Mouse (Mus musculus): ENCODE measurements around the gene Napsa. TPM values are rescaled to one million over a fixed set of nuclear protein-coding genes. Genes with fewer than 3 reads are reported as not detected.
A peak's percentile ranks its signal among the peaks of the same experiment; 100 is the strongest.

Gene Napsa
- polyA plus RNA-seq, 1 experiment from 2014 or later: 1.1 TPM

GRCm38 (mm10) chr7:44602443-44602842, 30.3 kb downstream of the Napsa start:
- Histone ChIP-seq H3K4me1 (peaks cover 23% of the 10 kb centered on the region; the same call in 1 of the 2 replicates), H3K36me3 (no peaks in the 10 kb centered on the region; the same call in 1 of the 2 replicates), H3K27ac (replicated peaks) (no peak overlapping the region), H3K4me2 (no peak overlapping the region), H3K9ac (replicated peaks) (no peak overlapping the region), H3K9me3 (replicated peaks) (no peaks in the 10 kb centered on the region), H3K27me3 (replicated peaks) (peaks cover 52% of the 10 kb centered on the region), H3K4me3 (replicated peaks) (no peak overlapping the region)
- ATAC-seq (ENCODE audit: low FRiP score): no peak
- WGBS: 18% methylated on average over 8 of the region's 11 CpGs

- H3K27me3 ChIP-seq (replicated peaks): peaks cover 53% of the 10 kb centered on the region
- no peak overlapping the region for H3K27ac ChIP-seq (replicated peaks)
- peaks cover 23% of the 10 kb centered on the region; the same call in 1 of the 2 replicates for H3K4me1 ChIP-seq
- no peaks in the 10 kb centered on the region for H3K9me3 ChIP-seq (replicated peaks)
- no peaks in the 10 kb centered on the region; the same call in 1 of the 2 replicates for H3K36me3 ChIP-seq
- ATAC-seq (ENCODE audit: low FRiP score): no peak
- no peak overlapping the region for H3K9ac ChIP-seq (replicated peaks)
- peak overlapping the region; percentile 25 for H3K4me3 ChIP-seq (replicated peaks)
- peak overlapping the region; percentile 57 for H3K4me2 ChIP-seq
- 4% methylated on average over 20 of the region's 20 CpGs for WGBS
These were observed 31.1 kb downstream of the Napsa start for GRCm38 (mm10) chr7:44603186-44603855.

- Histone ChIP-seq H3K9ac (replicated peaks) (no peak overlapping the region), H3K27me3 (replicated peaks) (peaks cover 53% of the 10 kb centered on the region)
These were observed 32.0 kb downstream of the Napsa start for GRCm38 (mm10) chr7:44604139-44604606.

GRCm38 (mm10) chr7:44604619-44605018, 32.4 kb downstream of the Napsa start:
- H3K27ac ChIP-seq (replicated peaks): no peak overlapping the region
- under 1% methylated on average over 8 of the region's 8 CpGs for WGBS
- H3K4me3 ChIP-seq (replicated peaks): peak overlapping the region; percentile 25
- peak overlapping the region; percentile 57 for H3K4me2 ChIP-seq
- peak; percentile 21 for ATAC-seq (ENCODE audit: low FRiP score)
- peaks cover 23% of the 10 kb centered on the region; the same call in 1 of the 2 replicates for H3K4me1 ChIP-seq
- no peaks in the 10 kb centered on the region for H3K9me3 ChIP-seq (replicated peaks)
- H3K9ac ChIP-seq (replicated peaks): no peak overlapping the region
- no peaks in the 10 kb centered on the region for H3K36me3 ChIP-seq
- H3K27me3 ChIP-seq (replicated peaks): peaks cover 53% of the 10 kb centered on the region

More at GRCm38 (mm10) chr7:44604139-44604606, 32.0 kb downstream of the Napsa start:
- Histone ChIP-seq H3K4me1 (peaks cover 23% of the 10 kb centered on the region; the same call in 1 of the 2 replicates), H3K36me3 (no peaks in the 10 kb centered on the region; the same call in 1 of the 2 replicates), H3K4me2 (peak overlapping the region; percentile 57), H3K4me3 (replicated peaks) (peak overlapping the region; percentile 25), H3K27ac (replicated peaks) (no peak overlapping the region), H3K9me3 (replicated peaks) (no peaks in the 10 kb centered on the region)
- under 1% methylated on average over 22 of the region's 25 CpGs for WGBS
- ATAC-seq (ENCODE audit: low FRiP score): peak; percentile 70

- peaks cover 23% of the 10 kb centered on the region; the same call in 1 of the 2 replicates for H3K4me1 ChIP-seq
- ATAC-seq (ENCODE audit: low FRiP score): no peak
- WGBS: 41% methylated on average over 7 of the region's 7 CpGs
- H3K27me3 ChIP-seq (replicated peaks): peaks cover 51% of the 10 kb centered on the region
- no peak overlapping the region for H3K4me2 ChIP-seq
- no peak overlapping the region; the same call in 1 of the 2 replicates for H3K9ac ChIP-seq (replicated peaks)
- no peak overlapping the region for H3K27ac ChIP-seq (replicated peaks)
- H3K4me3 ChIP-seq (replicated peaks): no peak overlapping the region
- H3K9me3 ChIP-seq (replicated peaks): no peaks in the 10 kb centered on the region
- H3K36me3 ChIP-seq: no peaks in the 10 kb centered on the region
These were observed 33.3 kb downstream of the Napsa start for GRCm38 (mm10) chr7:44605436-44605835.

GRCm38 (mm10) chr7:44606171-44606901, 34.2 kb downstream of the Napsa start:
- Histone ChIP-seq H3K9ac (replicated peaks) (peak overlapping the region; percentile 28; the same call in 1 of the 2 replicates), H3K36me3 (no peaks in the 10 kb centered on the region), H3K27ac (replicated peaks) (no peak overlapping the region), H3K4me1 (peaks cover 23% of the 10 kb centered on the region; the same call in 1 of the 2 replicates), H3K4me2 (peak overlapping the region; percentile 38), H3K27me3 (replicated peaks) (peaks cover 47% of the 10 kb centered on the region), H3K9me3 (replicated peaks) (no peaks in the 10 kb centered on the region), H3K4me3 (replicated peaks) (peak overlapping the region; percentile 17)
- 13% methylated on average over 29 of the region's 29 CpGs for WGBS
- ATAC-seq (ENCODE audit: low FRiP score): no peak

- Histone ChIP-seq H3K27me3 (replicated peaks) (peaks cover 24% of the 10 kb centered on the region), H3K4me2 (no peak overlapping the region), H3K4me1 (peaks cover 7% of the 10 kb centered on the region), H3K36me3 (no peaks in the 10 kb centered on the region), H3K4me3 (replicated peaks) (no peak overlapping the region), H3K9ac (replicated peaks) (no peak overlapping the region), H3K9me3 (replicated peaks) (no peaks in the 10 kb centered on the region), H3K27ac (replicated peaks) (no peak overlapping the region)
- no peak for ATAC-seq (ENCODE audit: low FRiP score)
- WGBS: 66% methylated on average over 7 of the region's 7 CpGs
These were observed 40.0 kb downstream of the Napsa start for GRCm38 (mm10) chr7:44612192-44612591.

GRCm38 (mm10) chr7:44614041-44614688, 42.0 kb downstream of the Napsa start:
- Histone ChIP-seq H3K36me3 (no peaks in the 10 kb centered on the region), H3K9me3 (replicated peaks) (no peaks in the 10 kb centered on the region), H3K4me1 (peaks cover 7% of the 10 kb centered on the region), H3K9ac (replicated peaks) (no peak overlapping the region), H3K27ac (replicated peaks) (no peak overlapping the region), H3K4me2 (peak overlapping the region; percentile 26), H3K27me3 (replicated peaks) (peaks cover 21% of the 10 kb centered on the region), H3K4me3 (replicated peaks) (peak overlapping the region; percentile 14)
- peak; percentile 39; the same call in 1 of the 2 replicates for ATAC-seq (ENCODE audit: low FRiP score)
- 9% methylated on average over 20 of the region's 20 CpGs for WGBS

- 16% methylated on average over 10 of the region's 10 CpGs for WGBS
- peak overlapping the region; percentile 27 for H3K4me2 ChIP-seq
- no peak overlapping the region for H3K27ac ChIP-seq (replicated peaks)
These were observed 43.1 kb downstream of the Napsa start for GRCm38 (mm10) chr7:44615309-44615708.

GRCm38 (mm10) chr7:44615987-44616386, 43.8 kb downstream of the Napsa start:
- 79% methylated on average over 14 of the region's 14 CpGs for whole genome bisulfite sequencing

More at GRCm38 (mm10) chr7:44615309-44615708, 43.1 kb downstream of the Napsa start:
- no peak for ATAC-seq (ENCODE audit: low FRiP score)
- peaks cover 7% of the 10 kb centered on the region for H3K4me1 ChIP-seq
- H3K9ac ChIP-seq (replicated peaks): no peak overlapping the region
- no peaks in the 10 kb centered on the region for H3K9me3 ChIP-seq (replicated peaks)
- no peaks in the 10 kb centered on the region for H3K36me3 ChIP-seq
- H3K27me3 ChIP-seq (replicated peaks): peaks cover 21% of the 10 kb centered on the region
- no peak overlapping the region for H3K4me3 ChIP-seq (replicated peaks)

GRCm38 (mm10) chr7:44617059-44617458, 44.9 kb downstream of the Napsa start:
- Histone ChIP-seq H3K27ac (replicated peaks) (no peak overlapping the region), H3K4me1 (peaks cover 7% of the 10 kb centered on the region), H3K27me3 (replicated peaks) (peaks cover 21% of the 10 kb centered on the region), H3K9ac (replicated peaks) (no peak overlapping the region), H3K9me3 (replicated peaks) (no peaks in the 10 kb centered on the region), H3K4me2 (no peak overlapping the region), H3K4me3 (replicated peaks) (no peak overlapping the region), H3K36me3 (no peaks in the 10 kb centered on the region)
- no peak for ATAC-seq (ENCODE audit: low FRiP score)
- 81% methylated on average over 3 of the region's 3 CpGs for WGBS

More at GRCm38 (mm10) chr7:44615987-44616386, 43.8 kb downstream of the Napsa start:
- H3K4me3 ChIP-seq (replicated peaks): no peak overlapping the region
- no peak overlapping the region for H3K9ac ChIP-seq (replicated peaks)
- no peaks in the 10 kb centered on the region for H3K9me3 ChIP-seq (replicated peaks)
- no peak overlapping the region for H3K27ac ChIP-seq (replicated peaks)
- no peak for ATAC-seq (ENCODE audit: low FRiP score)
- H3K27me3 ChIP-seq (replicated peaks): peaks cover 21% of the 10 kb centered on the region
- H3K36me3 ChIP-seq: no peaks in the 10 kb centered on the region
- no peak overlapping the region for H3K4me2 ChIP-seq
- H3K4me1 ChIP-seq: peaks cover 7% of the 10 kb centered on the region

Measured in neural tube, embryonic 15.5 days (tissue).